Mouse (Mus musculus) CH12.LX (cell line): ENCODE measurements around the gene Arhgap5. TPM values are rescaled to one million over a fixed set of nuclear protein-coding genes. Genes with fewer than 3 reads are reported as not detected.

Source experiments
- DNase-seq: peaks from one replicate; pipeline ENCODE4 v3.0.0-alpha.2; 2013; ENCODE audit errors: extremely low read depth
- H3K27ac ChIP-seq: 2 replicates; pipeline ENCODE4 v1.5.1; 2012; ENCODE audit warnings: low read depth, mild to moderate bottlenecking, control low read depth, moderate library complexity; ENCODE audit not compliant: insufficient read depth
- H3K27me3 ChIP-seq: replicated peaks from 2 replicates; pipeline ENCODE3; 2012; ENCODE audit warnings: inconsistent platforms
- H3K36me3 ChIP-seq, 2 experiments: replicated peaks in 1 of 2; 2 replicates each; pipeline versions ENCODE3 to v1.6.1; 2012; ENCODE audit warnings: inconsistent platforms in 1 of 2, low read length in 1 of 2, mild to moderate bottlenecking in 1 of 2, mixed read lengths in 1 of 2, moderate library complexity in 1 of 2; ENCODE audit not compliant: control insufficient read depth in 1 of 2, insufficient read depth in 1 of 2
- H3K4me1 ChIP-seq, 2 experiments: 2 replicates each; pipeline ENCODE4 v1.6.1; 2012; ENCODE audit warnings: inconsistent platforms in 1 of 2, moderate library complexity in 1 of 2; ENCODE audit not compliant: insufficient read depth in 2 of 2, control insufficient read depth in 1 of 2
- H3K4me2 ChIP-seq: 2 replicates; pipeline ENCODE4 v1.6.1; 2012; ENCODE audit warnings: low read depth, mild to moderate bottlenecking, control low read depth; ENCODE audit not compliant: poor library complexity, insufficient read depth, severe bottlenecking
- H3K4me3 ChIP-seq, 3 experiments: fragments of 150-350 bp in 1 of 3; sonication (generic) in 1 of 3; replicated peaks in 1 of 3; 2 replicates each; pipeline versions ENCODE3 to v1.5.1; 2011 to 2012; ENCODE audit warnings: low read depth in 2 of 3, low read length in 2 of 3, mild to moderate bottlenecking in 2 of 3, moderate library complexity in 2 of 3, control low read depth in 1 of 3, improper control_type of control experiment in 1 of 3, inconsistent platforms in 1 of 3, mixed read lengths in 1 of 3; ENCODE audit not compliant: poor library complexity in 1 of 3
- H3K79me2 ChIP-seq: replicated peaks from 2 replicates; pipeline ENCODE4 v1.6.1; 2012; ENCODE audit warnings: mild to moderate bottlenecking, moderate library complexity; ENCODE audit not compliant: control insufficient read depth, poor library complexity, insufficient read depth, severe bottlenecking; ENCODE audit errors: extremely low read depth
- H3K9ac ChIP-seq: 2 replicates; pipeline ENCODE4 v1.6.1; 2012; ENCODE audit warnings: low read depth, mild to moderate bottlenecking, control low read depth, moderate library complexity; ENCODE audit not compliant: insufficient read depth
- H3K9me3 ChIP-seq: replicated peaks from 2 replicates; pipeline ENCODE3; 2012; ENCODE audit warnings: low read length, inconsistent platforms, mixed read lengths
- MAZ ChIP-seq: IDR thresholded peaks from 2 replicates; pipeline ENCODE4 v1.6.1; 2012; ENCODE audit warnings: low read depth, mild to moderate bottlenecking, inconsistent platforms, low read length, improper control_type of control experiment, moderate library complexity
- MEF2A ChIP-seq: IDR thresholded peaks from 2 replicates; pipeline ENCODE4 v1.6.1; 2014; ENCODE audit warnings: low read depth, mild to moderate bottlenecking, inconsistent platforms, low read length, improper control_type of control experiment, borderline replicate concordance
- NELFE ChIP-seq: IDR thresholded peaks from 2 replicates; pipeline ENCODE4 v1.6.1; 2011; ENCODE audit warnings: low read depth, low read length, improper control_type of control experiment
- USF2 ChIP-seq: conservative IDR thresholded peaks from 2 replicates; pipeline ENCODE4 v1.6.1; 2011; ENCODE audit warnings: low read depth, low read length, improper control_type of control experiment
- dilution Hi-C: fragments of 300-500 bp; cut with MboI; formaldehyde crosslinking; loops from 2 replicates; pipeline ENCODE4 v1.14.3; 2020; ENCODE audit warnings: low sequenced_read_pairs; ENCODE audit not compliant: extremely low pct_unique_long_range_greater_than_20kb, extremely low pct_ligation_motif_present
- in situ Hi-C: fragments of 300-500 bp; cut with MboI; formaldehyde crosslinking; loops from 3 replicates; pipeline ENCODE4 v1.14.3; 2019; ENCODE audit warnings: low sequenced_read_pairs, low pct_ligation_motif_present, low pct_unique_long_range_greater_than_20kb, mixed read lengths
- polyA plus RNA-seq: library from polyadenylated mRNA; unstranded; fragments of >175 nt; gene quantifications from 2 replicates; pipeline ENCODE4 v1.2.1, GENCODE M21; 2012; ENCODE audit warnings: low read depth; ENCODE audit not compliant: insufficient read length
- total RNA-seq, 2 experiments: library from RNA; depleted of rRNA; stranded (reverse); fragments of 300-350 nt in 1 of 2; fragments of >200 nt in 1 of 2; gene quantifications; 2 replicates each; pipeline ENCODE4 v1.2.3; 2012 to 2014

Gene Arhgap5
- total and polyA plus RNA-seq, 3 experiments = 12.0 to 42.7 (median 13.0) TPM

GRCm38 (mm10) chr12:52619644-52620043 is 115.9 kb downstream of the Arhgap5 start:
- no peak overlapping the region for H3K4me3 ChIP-seq
- peaks cover 0 to 16% of the 10 kb centered on the region in 2 experiments; a peak in 2 of 4 replicates for H3K4me1 ChIP-seq
- H3K79me2 ChIP-seq = no peaks in the 10 kb centered on the region
- no peak overlapping the region for H3K9ac ChIP-seq
- H3K9me3 ChIP-seq = no peaks in the 10 kb centered on the region
- DNase-seq = no peak
- H3K27ac ChIP-seq = no peak overlapping the region
- no peaks in the 10 kb centered on the region for H3K27me3 ChIP-seq
- H3K36me3 ChIP-seq = no peaks in the 10 kb centered on the region
- no peak overlapping the region for H3K4me2 ChIP-seq
- no peak for TF ChIP-seq USF2
- no peak for TF ChIP-seq NELFE
- TF ChIP-seq MEF2A = no peak
- no peak for TF ChIP-seq MAZ
- in situ Hi-C loops = loop anchor here (5.0 to 25.0 kb wide), 2 partner anchors 117 to 232 kb away; partner anchors contain the start of gene Arhgap5
- dilution Hi-C loops = no loop called here

Other genes with a start within 250 kb of the Arhgap5 start
- gene Akap6, start 195.4 kb downstream of the Arhgap5 start, total RNA-seq (2012; rRNA removed) = 0.38 and 0.42 TPM in 2 replicates
- gene Akap6, start 195.4 kb downstream of the Arhgap5 start, total RNA-seq (2014; rRNA removed) = 0.09 and 0.12 TPM in 2 replicates
- gene Akap6, start 195.4 kb downstream of the Arhgap5 start, polyA plus RNA-seq = 0.30 and 0.33 TPM in 2 replicates